Mouse (Mus musculus) brain, embryonic 14.5 days (tissue): ENCODE data around the gene Gm38394.
"Not testable (repeated sequence)": the region's sequence is repeated elsewhere in the genome, so short reads cannot be mapped to it uniquely, and the experiment has no call there.

ENCODE experiments used
- CTCF ChIP-seq: fragments of 200-500 bp; IDR thresholded peaks from 2 replicates; pipeline ENCODE4 v1.5.1; 2012; ENCODE audit warnings: inconsistent platforms, mild to moderate bottlenecking, moderate library complexity, borderline replicate concordance; ENCODE audit not compliant: insufficient read depth, insufficient read length; ENCODE audit errors: extremely low read depth
- POLR2A ChIP-seq: fragments of 200-500 bp; IDR thresholded peaks from 2 replicates; pipeline ENCODE4 v1.6.1; 2012; ENCODE audit warnings: mild to moderate bottlenecking, inconsistent platforms, borderline replicate concordance; ENCODE audit not compliant: poor library complexity, insufficient read depth, insufficient read length, severe bottlenecking; ENCODE audit errors: extremely low read depth

- not testable (repeated sequence) for TF ChIP-seq CTCF, POLR2A
These were observed 4.6 kb upstream of the Gm38394 start for GRCm38 (mm10) chr1:133665713-133666112.
